Mouse (Mus musculus) mouse embryonic stem cell (cell line): ENCODE results near the gene Tubb3.
"Not testable (repeated sequence)": the region's sequence is repeated elsewhere in the genome, so short reads cannot be mapped to it uniquely, and the experiment has no call there.

Source experiments
- in situ Hi-C, 2 experiments: fragments of 300-500 bp; cut with MboI; formaldehyde crosslinking; loops; 1 replicate in 1 of 2; 3 replicates in 1 of 2; pipeline ENCODE4 v1.14.3; 2019 to 2020; ENCODE audit warnings: low sequenced_read_pairs in 2 of 2, low pct_unique_long_range_greater_than_20kb in 1 of 2, mixed read lengths in 1 of 2; ENCODE audit not compliant: unreplicated experiment in 1 of 2

Tubb3 gene

GRCm38 (mm10) chr8:123427639-123428275 is 16.5 kb downstream of the Tubb3 start:
- in situ Hi-C loops = no loop called here

DNA sequence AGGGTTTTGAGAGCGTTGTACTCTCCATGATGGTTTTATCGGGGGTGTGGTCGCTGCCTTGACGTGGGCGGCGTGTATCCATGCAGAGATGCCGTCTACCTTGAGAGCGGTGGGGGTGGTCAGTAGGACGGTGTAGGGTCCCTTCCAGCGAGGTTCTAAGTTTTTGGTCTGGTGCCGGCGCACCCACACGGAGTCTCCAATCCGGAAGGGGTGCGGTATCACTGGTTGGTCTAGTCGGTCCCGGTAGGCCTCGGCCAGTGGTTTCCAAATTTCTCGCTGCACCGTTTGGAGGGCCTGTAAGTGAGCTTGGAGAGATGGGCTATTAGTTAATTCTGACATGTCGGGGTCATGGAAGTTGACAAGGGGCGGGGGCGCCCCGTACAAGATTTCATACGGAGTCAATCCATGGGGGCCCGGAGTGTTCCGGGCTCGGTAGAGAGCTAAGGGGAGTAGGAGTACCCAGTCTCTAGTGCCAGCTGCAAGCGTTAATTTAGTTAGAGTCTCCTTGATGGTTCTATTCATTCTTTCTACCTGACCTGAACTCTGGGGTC is 17.2 kb downstream of the Tubb3 start:
- in situ Hi-C loops = no loop called here

DNA sequence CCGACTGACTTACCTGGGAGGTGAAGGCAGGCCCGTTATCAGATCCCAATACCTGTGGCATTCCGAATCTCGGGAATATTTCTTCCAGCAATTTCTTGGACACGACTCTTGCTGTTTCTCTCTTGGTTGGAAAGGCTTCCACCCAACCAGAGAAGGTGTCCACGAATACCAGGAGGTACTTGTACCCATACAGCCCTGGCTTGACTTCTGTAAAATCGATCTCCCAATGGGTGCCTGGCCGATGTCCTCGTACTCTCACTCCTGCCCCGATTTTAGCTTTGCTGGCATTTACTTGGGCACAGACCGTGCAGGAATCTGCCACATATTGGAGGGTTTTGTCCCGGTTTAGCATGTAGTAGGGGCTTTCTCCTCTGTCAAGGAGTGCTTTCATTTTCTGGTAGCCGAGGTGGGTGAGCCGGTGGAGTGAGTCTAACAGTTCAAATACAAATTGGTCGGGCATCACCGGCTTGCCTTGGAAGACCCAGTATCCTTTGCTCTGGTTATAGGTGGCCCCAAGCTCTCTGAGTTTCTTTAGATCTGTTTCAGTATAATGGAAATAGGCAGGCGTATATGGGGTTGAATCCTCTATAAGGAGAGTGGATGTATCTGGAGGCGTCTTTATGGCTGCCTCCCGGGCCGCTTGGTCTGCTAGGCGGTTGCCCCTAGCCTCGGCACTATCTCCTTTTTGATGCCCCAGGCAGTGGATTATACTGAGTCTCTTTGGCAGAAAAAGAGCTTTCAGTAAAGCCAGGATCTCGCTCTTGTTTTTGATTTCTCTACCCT is 17.9 kb downstream of the Tubb3 start:
- in situ Hi-C loops = no loop called here

DNA sequence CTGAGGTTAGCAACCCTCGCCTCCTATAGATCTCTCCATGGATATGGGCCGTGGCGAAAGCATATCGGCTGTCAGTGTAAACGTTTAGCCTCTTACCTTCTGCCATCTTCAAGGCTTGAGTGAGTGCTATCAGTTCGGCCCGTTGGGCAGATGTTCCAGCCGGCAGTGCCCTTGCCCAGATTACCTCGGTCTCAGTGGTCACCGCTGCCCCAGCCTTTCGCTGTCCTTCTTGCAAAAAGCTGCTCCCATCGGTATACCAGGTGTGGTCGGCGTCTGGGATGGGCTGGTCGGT is 18.4 kb downstream of the Tubb3 start:
- in situ Hi-C loops = not testable (repeated sequence)

DNA sequence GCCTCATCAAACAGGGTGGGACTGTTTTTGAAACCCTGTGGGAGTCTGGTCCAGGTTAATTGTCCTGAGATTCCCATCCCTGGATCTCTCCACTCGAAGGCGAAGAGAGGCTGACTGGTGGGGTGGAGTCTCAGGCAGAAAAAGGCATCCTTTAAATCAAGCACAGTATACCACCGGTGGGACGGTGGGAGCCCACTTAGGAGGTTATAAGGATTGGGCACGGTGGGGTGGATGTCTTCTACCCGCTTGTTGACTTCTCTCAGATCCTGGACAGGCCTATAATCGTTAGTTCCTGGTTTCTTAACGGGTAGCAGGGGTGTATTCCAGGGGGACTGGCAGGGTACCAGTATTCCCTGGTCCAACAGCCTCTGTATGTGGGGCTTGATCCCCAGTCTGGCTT is 19.7 kb downstream of the Tubb3 start:
- in situ Hi-C loops = not testable (repeated sequence)

DNA sequence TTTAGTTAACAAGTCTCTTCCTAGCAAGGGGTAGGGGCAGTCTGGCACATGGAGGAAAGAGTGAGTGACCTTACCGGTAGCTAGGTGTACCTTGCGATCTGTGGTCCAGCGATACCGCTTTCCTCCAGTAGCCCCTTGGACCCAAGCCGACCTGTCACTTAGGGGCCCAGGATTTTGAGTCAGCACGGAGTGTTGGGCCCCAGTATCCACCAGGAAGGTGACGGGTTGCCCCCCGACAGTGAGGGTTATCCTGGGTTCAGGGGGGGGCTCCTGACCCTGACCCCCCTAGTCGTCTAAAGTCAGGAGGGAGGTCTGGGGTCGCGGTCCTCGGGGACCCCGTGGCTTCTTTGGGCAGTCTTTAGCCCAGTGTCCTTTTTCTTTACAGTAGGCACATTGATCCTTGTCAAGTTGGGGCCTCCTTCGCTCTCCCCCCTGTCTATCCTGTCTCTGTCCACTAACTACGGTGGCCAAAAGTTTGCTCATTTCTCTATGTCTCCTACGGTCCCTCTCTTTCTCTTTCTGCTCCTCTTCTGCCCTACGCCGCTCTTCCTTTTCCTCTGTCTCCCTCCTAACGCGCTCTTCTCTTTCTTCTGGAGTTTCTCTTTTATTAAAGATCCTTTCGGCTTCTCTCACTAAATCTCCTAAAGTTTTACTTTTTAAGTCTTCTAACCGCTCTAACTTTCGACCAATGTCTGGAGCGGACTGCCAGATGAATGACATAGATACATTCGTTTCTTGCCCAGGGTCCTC is 20.6 kb downstream of the Tubb3 start:
- in situ Hi-C loops = no loop called here

DNA sequence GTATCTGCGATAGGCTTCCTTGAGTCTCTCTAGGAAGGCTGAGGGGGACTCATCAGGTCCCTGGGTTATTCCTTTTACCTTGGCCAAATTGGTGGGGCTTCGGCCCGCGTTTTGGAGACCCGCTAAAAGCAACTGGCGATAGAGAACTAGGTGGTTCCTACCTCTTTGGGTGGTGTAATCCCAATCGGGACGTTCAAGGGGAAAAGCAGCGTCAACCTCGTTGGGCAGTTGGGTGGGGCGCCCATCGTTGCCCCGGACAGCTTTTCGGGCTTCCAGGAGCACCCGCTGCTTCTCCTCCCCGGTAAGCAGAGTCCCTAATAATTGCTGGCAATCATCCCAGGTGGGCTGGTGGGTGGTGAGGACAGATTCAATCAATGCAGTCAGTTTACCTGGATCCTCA is 21.2 kb downstream of the Tubb3 start:
- in situ Hi-C loops = no loop called here

DNA sequence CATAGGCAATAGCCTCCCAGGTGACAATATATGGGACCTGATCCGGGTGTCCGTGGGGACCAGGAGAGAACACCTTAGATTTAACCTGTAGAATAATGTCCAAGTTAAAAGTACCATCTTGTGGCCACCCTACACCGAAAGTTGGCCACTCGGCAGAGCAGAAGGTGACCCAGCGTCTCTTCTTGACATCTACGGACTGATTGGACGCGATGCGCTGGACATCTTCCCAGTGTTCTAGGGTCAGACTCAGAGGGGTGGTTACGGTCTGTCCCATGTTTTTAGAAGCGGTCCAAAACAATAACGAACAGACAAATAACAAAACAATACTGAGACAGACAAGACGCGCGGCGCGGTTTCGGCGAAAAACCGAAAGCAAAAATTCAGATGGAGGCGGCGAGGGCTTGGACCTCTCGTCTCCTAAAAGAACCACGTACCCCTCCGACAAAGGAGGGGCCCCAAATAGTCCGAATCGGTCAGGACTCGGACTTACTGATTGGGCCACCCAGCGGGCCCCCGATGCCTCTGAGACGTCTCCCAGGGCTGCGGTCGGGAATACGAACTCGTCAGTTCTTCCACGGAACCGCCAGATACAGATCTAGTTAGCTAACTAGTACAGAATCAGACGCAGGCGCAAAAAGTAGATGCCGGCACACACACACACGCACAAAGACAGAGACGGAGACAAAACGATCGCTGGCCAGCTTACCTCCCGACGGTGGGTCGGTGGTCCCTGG is 22.2 kb downstream of the Tubb3 start:
- in situ Hi-C loops = not testable (repeated sequence)

DNA sequence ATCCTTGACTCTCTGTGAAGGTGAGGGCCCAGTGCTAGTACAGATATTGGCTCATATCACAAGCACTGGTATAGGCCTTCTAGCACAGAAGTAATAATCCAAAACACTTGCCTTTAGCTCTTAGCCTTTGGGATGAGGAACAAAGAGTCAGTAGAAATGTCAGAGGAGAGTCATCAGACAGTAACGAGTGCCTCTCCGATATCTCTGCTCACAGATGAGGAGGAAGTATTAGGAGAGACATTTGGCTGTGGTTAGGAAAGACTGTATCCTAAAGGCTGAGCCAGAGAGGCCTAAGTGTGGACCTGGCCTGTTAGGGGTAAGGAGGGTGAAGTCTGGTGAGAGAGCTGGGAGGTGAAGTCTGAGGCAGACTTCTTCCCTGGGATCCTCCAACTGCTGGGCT is 30.6 kb downstream of the Tubb3 start:
- in situ Hi-C loops = no loop called here

DNA sequence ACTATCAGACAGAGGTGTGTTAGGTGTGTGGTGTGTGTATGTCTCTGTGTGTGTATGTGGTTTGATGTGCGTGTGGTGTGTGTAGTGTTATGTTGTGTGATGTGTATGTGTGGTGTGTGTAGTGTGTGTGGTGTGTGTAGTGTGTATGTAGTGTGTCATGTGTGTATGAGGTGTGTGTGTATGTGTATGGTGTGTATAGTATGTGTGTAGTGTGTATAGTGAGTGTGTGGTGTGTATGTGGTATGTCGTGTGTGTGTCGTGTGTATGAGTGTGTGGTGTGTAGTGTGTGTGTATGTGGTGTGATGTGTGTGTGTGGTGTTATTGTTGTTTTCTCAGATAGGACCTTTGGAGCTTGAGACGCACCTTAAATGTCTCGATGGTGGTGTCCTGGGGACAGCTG is 31.1 kb downstream of the Tubb3 start:
- in situ Hi-C loops = no loop called here

DNA sequence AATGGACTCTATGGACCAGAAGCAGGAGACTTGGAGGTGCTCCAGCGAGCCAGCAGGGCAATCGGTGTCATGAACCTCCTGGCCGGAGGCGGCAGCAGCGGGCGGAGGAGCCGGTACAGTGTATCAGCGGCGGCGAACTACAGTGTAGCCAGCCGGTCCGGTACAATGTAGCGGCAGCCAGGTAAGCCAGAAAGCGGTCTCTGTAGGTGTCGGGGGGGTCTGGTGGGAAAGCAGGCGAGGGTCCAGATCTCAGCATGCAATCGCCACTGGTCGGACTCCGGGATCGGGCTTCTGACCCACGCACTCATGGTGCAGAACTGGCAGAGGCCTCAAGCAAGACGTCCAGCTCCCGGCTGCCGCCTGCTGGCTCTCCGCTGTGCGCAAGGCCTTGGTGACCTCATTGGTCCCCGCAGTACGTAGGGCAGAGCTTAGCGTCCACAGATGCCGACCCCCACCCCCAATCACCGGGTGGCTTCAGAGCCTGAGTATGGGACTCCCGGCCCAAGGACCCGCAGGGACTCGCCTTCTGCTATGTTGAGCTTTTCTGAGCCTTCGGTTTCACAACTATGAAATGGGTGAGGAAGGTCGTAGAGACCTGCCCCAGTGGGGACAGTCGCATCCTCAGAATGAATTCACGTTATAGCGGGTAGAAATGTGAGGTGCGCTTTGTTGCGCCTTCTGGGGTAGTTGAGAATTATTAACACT is 31.8 kb downstream of the Tubb3 start:
- in situ Hi-C loops = no loop called here

GRCm38 (mm10) chr8:123443576-123443921 is 32.3 kb downstream of the Tubb3 start:
- in situ Hi-C loops = no loop called here

DNA sequence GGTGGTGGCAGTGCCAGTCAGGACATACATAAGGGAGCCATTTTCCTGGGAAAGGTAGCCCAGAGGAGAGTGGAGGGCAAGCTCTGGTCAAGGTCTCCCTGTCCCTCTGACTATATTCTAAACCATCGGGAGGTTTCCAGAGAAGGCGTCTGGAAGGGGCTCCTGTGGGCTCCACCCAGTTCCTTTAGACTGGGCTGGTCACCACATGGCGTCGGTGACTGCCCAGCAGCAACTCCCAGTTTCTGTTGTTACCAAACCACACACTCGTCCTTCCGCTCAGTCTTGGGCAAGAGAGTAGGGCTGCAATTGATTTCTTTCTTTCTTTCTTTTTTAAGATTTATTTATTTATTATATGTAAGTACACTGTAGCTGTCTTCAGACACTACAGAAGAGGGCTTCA is 32.9 kb downstream of the Tubb3 start:
- in situ Hi-C loops = no loop called here

GRCm38 (mm10) chr8:123445981-123446380 is 34.8 kb downstream of the Tubb3 start:
- in situ Hi-C loops = no loop called here

- in situ Hi-C loops = no loop called here
These were observed 35.6 kb downstream of the Tubb3 start for GRCm38 (mm10) chr8:123446799-123447198.

DNA sequence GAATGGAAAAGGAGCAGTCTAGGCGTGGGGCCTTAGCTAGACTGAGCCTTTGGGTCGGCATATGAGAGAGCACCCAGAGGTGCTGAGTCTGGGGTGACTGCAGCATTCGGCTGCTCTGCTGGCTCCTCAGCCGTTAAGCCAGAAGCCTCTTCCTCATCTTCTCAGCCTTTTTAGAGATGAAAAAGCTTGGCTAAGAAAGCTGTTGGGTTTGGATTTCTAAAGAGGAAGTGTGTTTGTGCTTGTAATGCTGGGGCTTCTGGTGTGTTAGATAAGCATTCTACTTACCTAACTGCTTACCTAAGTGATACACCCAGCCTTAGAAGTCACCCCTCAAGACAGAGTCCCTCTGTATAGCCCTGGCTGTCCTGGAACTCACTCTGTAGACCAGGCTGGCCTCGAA is 39.6 kb downstream of the Tubb3 start:
- in situ Hi-C loops = no loop called here

DNA sequence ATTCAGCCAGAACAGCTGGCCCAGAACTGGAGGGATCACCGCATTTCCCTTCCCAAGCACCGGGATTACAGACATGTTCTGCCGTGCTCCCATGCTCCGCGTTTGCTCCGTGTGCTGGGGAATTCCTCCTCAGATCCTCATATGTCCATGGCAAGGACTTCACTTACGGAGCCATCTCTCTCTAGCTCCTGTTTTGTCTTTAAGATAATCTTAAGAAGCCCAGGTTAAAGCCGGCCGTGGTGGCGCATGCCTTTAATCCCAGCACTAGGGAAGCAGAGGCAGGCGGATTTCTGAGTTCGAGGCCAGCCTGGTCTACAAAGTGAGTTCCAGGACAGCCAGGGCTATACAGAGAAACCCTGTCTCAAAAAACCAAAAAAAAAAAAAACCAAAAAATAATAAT is 40.5 kb downstream of the Tubb3 start:
- in situ Hi-C loops = not testable (repeated sequence)

GRCm38 (mm10) chr8:123452149-123452548 is 40.9 kb downstream of the Tubb3 start:
- in situ Hi-C loops = no loop called here
